Mouse (Mus musculus) heart, adult 11 months (tissue): ENCODE measurements around the gene E330014E10Rik.
"Not testable (repeated sequence)": the region's sequence is repeated elsewhere in the genome, so short reads cannot be mapped to it uniquely, and the experiment has no call there.

ENCODE experiments used
- DNase-seq: peaks from one replicate; pipeline ENCODE4 v3.0.0; 2022

E330014E10Rik gene

DNA sequence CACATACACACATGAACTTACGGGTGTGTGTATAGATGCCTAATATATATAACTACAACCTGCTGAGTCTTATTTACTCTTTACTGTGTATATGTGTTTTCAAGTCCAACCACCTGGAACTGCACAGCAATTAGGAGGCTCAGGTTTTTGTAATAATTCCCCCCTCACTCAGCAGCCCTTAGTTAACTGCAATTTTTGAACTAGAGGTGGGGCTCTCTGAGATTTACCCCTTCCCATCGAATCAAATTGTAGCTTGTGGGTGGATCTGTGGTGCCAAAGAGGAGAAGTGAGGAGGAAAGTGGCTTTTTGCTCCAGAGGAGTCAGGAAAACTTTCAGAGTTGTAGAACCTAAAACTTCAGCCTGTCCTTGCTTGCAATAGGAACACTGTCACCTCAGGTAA lies at the start of gene E330014E10Rik:
Gene E330014E10Rik, plus strand, starts transcription at position 301 of the 400 bp plus-strand sequence.
- not testable (repeated sequence) for DNase-seq

DNA sequence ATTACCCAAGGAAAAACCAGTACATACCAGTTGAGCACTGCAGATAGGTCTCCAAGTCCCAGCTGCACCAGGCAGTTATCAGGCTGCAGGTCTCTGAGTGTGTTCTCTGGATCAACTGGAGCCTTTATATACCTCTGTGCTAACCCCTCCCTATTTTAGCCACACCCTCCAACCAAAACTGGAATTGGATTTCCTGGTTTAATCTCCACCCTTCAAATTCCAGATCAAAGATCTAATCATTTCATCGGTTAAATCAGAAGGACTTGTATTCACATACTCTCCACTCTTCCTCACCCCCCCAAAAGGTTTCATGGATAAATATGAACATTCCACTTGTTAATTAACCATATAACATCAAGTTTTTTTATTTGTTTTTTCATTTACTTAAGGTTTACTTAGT lies 39.7 kb upstream of the E330014E10Rik start, which contains the start of gene Gm7978:
Gene Gm7978, minus strand, starts transcription at position 101 of the 400 bp plus-strand sequence.
- DNase-seq, result not testable (repeated sequence)

DNA sequence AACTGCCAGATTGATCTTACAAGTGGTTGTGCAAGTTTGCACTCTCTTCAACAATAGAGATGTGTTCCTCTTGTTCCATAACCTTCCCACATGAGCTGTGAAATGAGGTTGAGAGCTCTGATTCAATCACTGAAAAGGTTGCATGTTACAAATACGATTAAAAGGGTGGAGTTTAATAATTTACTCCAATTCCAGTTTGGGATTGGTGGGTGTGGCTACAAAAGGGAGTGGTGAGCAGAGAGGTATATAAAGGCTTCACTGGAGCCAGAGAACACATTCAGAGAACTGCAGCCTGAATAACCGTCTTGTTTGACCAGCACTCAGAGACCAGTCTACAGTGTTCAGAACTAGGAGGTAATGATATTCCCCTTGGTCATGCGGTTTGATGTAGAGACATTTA lies 34.1 kb upstream of the E330014E10Rik start, which contains the start of gene Gm7982:
Gene Gm7982, plus strand, starts transcription at position 301 of the 400 bp plus-strand sequence.
- not testable (repeated sequence) for DNase-seq

DNA sequence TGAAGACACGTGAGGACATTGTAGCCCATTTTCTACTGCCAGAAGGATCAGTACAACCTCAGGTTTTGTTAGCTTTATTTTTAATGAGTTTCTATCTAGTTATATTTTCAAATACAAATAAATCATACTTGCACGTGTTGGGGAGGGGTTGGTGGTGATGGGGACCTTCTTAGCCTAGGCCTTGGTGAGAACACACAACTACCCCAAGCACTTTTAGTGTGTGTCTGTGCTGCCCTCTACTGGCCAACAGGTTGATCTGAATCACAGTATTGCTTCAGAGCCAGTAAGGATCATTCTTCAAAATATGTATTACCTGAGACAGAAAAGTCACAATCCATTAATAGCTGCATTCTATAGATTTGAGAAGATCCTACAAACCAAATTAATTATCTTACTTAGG lies 35.1 kb downstream of the E330014E10Rik start:
- DNase-seq, result not testable (repeated sequence)

DNA sequence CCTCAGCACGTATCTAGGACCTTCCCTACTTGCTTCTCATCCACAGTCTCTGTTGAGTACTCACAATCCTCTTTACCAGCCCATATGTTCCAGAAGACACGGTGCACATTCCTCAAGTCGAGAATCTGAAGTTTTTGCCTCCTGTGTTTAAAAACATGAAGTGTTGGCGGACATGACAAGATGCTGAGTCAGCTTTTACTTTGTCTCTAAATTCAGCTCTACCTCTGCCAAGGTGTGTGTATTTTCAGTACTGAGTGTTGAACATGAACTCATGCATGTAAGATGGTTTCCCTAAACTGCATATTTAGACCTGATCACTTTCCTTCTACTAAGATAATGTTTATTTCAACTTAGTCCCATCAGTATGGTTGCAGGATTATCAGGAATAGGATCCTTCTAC lies 60.8 kb downstream of the E330014E10Rik start:
- no peak for DNase-seq

DNA sequence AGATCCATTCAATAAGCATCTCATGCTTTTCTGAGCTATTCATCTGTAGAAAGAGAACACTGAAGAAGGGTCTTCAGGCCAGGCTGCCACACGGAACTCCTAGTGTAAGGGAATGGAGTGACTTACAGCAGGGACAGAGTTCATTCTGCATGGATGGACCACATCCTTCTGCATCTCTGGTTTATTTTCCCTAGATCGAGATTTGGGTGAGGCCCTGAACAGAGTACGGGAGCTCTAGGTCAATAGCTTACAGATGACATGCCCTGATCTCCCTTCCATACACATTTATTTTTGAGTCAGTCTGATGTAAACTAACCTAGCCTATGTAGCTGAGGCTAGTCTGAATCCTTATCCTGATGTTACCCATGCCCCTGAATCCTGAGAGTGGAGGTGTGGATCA lies 78.2 kb downstream of the E330014E10Rik start:
- no peak for DNase-seq
